In the genomic region with DNA sequence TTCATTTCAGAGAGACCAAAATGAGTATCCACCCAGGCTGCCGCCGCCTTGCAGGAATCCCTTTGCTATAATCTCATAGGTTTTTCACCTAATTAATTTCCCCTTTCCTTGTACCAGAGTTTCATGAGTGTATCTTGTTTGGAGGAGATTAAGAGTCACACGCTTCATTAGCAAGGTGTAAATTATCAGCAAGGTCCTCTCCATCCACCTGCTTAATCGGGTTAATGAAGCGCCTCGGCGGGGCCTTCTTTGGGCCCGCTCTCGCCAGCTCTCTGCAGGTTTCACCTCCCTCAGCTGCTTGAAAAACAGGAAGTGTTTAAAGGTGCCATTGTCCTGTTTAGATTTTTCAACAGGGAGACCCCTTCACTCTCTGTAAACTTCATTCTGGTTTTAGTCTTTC, we compare ENCODE assay signal across 24 mouse cellular contexts. TPM values are rescaled to one million over a fixed set of nuclear protein-coding genes. Genes with fewer than 3 reads are reported as not detected.
"Had no signal": no experiment of that assay in that cellular context is flagged by ENCODE, and none has a peak within 500 bp of the region (broad histone marks: within the 10 kb centered on the region; RNA-seq: fewer than 3 reads in every experiment).

No protein-coding gene starts in this region.

- DNase-seq: liver, postnatal 0 days; lung, adult 2 months; lung, postnatal 14 days; lung, postnatal 36 days; midbrain, embryonic 14.5 days; right cerebral cortex, postnatal 14 days; thymus, adult 2 months; thymus, postnatal 25 days; thymus, postnatal 4 days had no signal

- H3K27ac ChIP-seq: liver, embryonic 15.5 days; lung, embryonic 15.5 days; macrophage; midbrain, embryonic 12.5 days; neural tube, embryonic 13.5 days; stomach, embryonic 15.5 days; stomach, postnatal 0 days had no signal

- H3K9me3 ChIP-seq: liver, embryonic 15.5 days; lung, embryonic 15.5 days; midbrain, embryonic 12.5 days; neural tube, embryonic 13.5 days; stomach, embryonic 15.5 days had no signal

- ATAC-seq: liver, postnatal 0 days; lung, postnatal 0 days had no signal

- H3K36me3 ChIP-seq: liver, embryonic 15.5 days; lung, embryonic 15.5 days; midbrain, embryonic 12.5 days; neural tube, embryonic 13.5 days; stomach, embryonic 15.5 days had no signal

- H3K9ac ChIP-seq: liver, embryonic 15.5 days; liver, postnatal 0 days; lung, embryonic 15.5 days; midbrain, embryonic 12.5 days; neural tube, embryonic 13.5 days; stomach, embryonic 15.5 days had no signal

- H3K4me2 ChIP-seq: liver, embryonic 15.5 days; lung, embryonic 15.5 days; midbrain, embryonic 12.5 days; neural tube, embryonic 13.5 days; stomach, embryonic 15.5 days had no signal

- H3K27me3 ChIP-seq: liver, embryonic 15.5 days; lung, embryonic 15.5 days; megakaryocyte, embryonic 14.5 days; neural tube, embryonic 13.5 days; stomach, embryonic 15.5 days had no signal

- H3K4me1 ChIP-seq: liver, embryonic 15.5 days; megakaryocyte, embryonic 14.5 days had no signal

- H3K4me3 ChIP-seq: liver, embryonic 15.5 days; lung, embryonic 15.5 days; megakaryocyte, embryonic 14.5 days; midbrain, embryonic 12.5 days; neural tube, embryonic 13.5 days; stomach, embryonic 15.5 days had no signal

RNA-seq across cellular contexts. Expression of a gene that starts 44.2 kb away (rescaled TPM):
- total RNA-seq: megakaryocyte progenitor cell, adult 5-6 weeks; monocyte, adult 5-6 weeks; neutrophil, adult 5-6 weeks had no signal
- polyA plus RNA-seq: liver, embryonic 15.5 days; liver, postnatal 0 days; lung, adult 2 months; lung, embryonic 15.5 days; lung, postnatal 0 days; macrophage; neural tube, embryonic 13.5 days; spleen, adult 2 months; stomach, postnatal 0 days; testis, adult 2 months; thymus, adult 2 months; urinary bladder, adult 2 months had no signal
